Mouse (Mus musculus) right cerebral cortex, adult 2 months (tissue): ENCODE data around the gene Nkx6-2.
A peak's percentile ranks its signal among the peaks of the same experiment; 100 is the strongest.

Source experiments
- DNase-seq, 2 experiments: peaks; one replicate each; pipeline ENCODE4 v3.0.0; 2021 to 2022; ENCODE audit warnings: low spot score in 2 of 2

Nkx6-2 gene

GRCm38 (mm10) chr7:139570788-139571187 lies 11.8 kb downstream of the Nkx6-2 start:
- no peak for DNase-seq

GRCm38 (mm10) chr7:139566533-139566932 lies 16.1 kb downstream of the Nkx6-2 start:
- no peak for DNase-seq

GRCm38 (mm10) chr7:139565998-139566397 lies 16.6 kb downstream of the Nkx6-2 start:
- DNase-seq, result no peak

GRCm38 (mm10) chr7:139564161-139564560 lies 18.4 kb downstream of the Nkx6-2 start:
- DNase-seq, result no peak

- no peak for DNase-seq
These were observed 19.2 kb downstream of the Nkx6-2 start for GRCm38 (mm10) chr7:139563425-139563824.

GRCm38 (mm10) chr7:139559659-139560058 lies 22.9 kb downstream of the Nkx6-2 start:
- no peak for DNase-seq

GRCm38 (mm10) chr7:139556746-139557526 lies 25.7 kb downstream of the Nkx6-2 start:
- DNase-seq, result no peak

GRCm38 (mm10) chr7:139556331-139556730 lies 26.3 kb downstream of the Nkx6-2 start:
- DNase-seq, result no peak

GRCm38 (mm10) chr7:139551519-139551918 lies 31.1 kb downstream of the Nkx6-2 start:
- no peak for DNase-seq

- no peak for DNase-seq
These were observed 32.4 kb downstream of the Nkx6-2 start for GRCm38 (mm10) chr7:139550086-139550783.

- no peak for DNase-seq
These were observed 35.3 kb downstream of the Nkx6-2 start for GRCm38 (mm10) chr7:139547325-139547724.

- peak in 1 of 2 experiments; percentile 22 for DNase-seq
These were observed 37.6 kb downstream of the Nkx6-2 start for GRCm38 (mm10) chr7:139544706-139545625.

GRCm38 (mm10) chr7:139541422-139541821 lies 41.2 kb downstream of the Nkx6-2 start:
- DNase-seq, result no peak

- no peak for DNase-seq
These were observed 42.0 kb downstream of the Nkx6-2 start for GRCm38 (mm10) chr7:139540601-139541000.

GRCm38 (mm10) chr7:139538541-139538940 lies 44.1 kb downstream of the Nkx6-2 start:
- peak in 1 of 2 experiments; percentile 40 for DNase-seq

- no peak for DNase-seq
These were observed 44.8 kb downstream of the Nkx6-2 start for GRCm38 (mm10) chr7:139537831-139538230.

GRCm38 (mm10) chr7:139536831-139537230 lies 45.8 kb downstream of the Nkx6-2 start:
- DNase-seq, result no peak

- DNase-seq, result no peak
These were observed 46.3 kb downstream of the Nkx6-2 start for GRCm38 (mm10) chr7:139536331-139536730.

GRCm38 (mm10) chr7:139531428-139531801 lies 51.2 kb downstream of the Nkx6-2 start:
- DNase-seq, result no peak

GRCm38 (mm10) chr7:139530591-139531427 lies 51.8 kb downstream of the Nkx6-2 start:
- no peak for DNase-seq
